Mouse (Mus musculus) splenic B cell, adult 2 months (primary cell): ENCODE measurements around the gene Ppp1r27.
"Not testable (repeated sequence)": the region's sequence is repeated elsewhere in the genome, so short reads cannot be mapped to it uniquely, and the experiment has no call there.

Experiments used
- DNase-seq: peaks from one replicate; pipeline ENCODE4 v3.0.0-alpha.2; 2011; ENCODE audit warnings: low read depth, low spot score
- H3K27me3 ChIP-seq: 2 replicates; pipeline ENCODE4 v1.6.1; 2012; ENCODE audit warnings: mild to moderate bottlenecking, low read length, moderate library complexity, mixed read lengths; ENCODE audit not compliant: control insufficient read depth, poor library complexity, insufficient read depth, severe bottlenecking
- H3K36me3 ChIP-seq: 2 replicates; pipeline ENCODE4 v1.6.1; 2012; ENCODE audit warnings: mild to moderate bottlenecking, low read length, moderate library complexity, mixed read lengths; ENCODE audit not compliant: control insufficient read depth, poor library complexity, insufficient read depth, severe bottlenecking

Ppp1r27 gene

DNA sequence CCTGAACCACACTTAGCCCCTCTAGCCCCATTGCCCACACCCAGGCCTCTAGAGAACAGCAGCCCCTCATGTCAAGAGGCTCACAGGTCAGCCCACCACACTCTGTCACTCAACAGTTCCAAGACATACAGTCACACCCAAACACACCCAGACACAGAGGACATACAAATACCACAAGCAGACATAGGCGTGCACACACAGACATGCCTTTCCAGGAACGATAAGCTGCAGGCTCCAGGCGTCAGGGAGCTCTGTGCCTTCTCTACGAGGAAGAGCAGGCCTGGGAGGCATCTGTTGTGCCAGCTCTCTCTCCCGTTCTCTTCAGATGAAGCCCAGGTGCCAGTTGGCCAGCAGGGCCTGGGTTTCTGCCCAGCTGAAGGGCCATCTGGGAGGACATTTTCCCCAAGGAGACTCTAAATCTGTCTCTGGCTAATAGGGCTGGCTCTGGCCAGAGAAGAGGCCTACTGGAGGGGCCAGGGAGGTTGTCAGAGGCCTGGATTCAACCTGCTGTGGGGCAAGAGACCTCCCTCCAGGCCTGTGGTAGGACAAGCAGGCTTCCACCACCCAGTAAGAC, 29.9 kb downstream of the Ppp1r27 start:
- Histone ChIP-seq H3K27me3 (no peaks in the 10 kb centered on the region), H3K36me3 (no peaks in the 10 kb centered on the region)
- DNase-seq = no peak

DNA sequence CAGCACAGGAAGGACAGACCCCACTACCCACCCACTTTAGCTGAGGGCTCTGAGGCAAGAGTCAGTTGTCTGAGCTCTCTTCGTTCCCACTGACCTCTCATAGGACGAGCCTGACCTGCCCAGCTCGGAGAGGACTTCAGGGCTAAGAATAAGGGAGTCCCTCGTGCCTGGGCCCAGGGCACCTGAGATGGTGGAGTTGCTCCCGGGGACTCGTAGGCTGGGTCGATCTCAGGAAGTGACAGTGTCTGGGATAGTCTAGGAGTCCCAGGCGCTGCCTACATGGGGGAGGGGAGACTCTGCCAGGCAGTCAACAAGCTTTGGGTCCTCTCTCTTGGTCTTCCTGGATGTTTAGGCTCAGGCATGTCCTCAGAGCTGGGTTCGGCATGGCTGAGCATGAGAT, 30.4 kb downstream of the Ppp1r27 start:
- no peaks in the 10 kb centered on the region for H3K27me3 ChIP-seq
- no peaks in the 10 kb centered on the region for H3K36me3 ChIP-seq
- no peak for DNase-seq

DNA sequence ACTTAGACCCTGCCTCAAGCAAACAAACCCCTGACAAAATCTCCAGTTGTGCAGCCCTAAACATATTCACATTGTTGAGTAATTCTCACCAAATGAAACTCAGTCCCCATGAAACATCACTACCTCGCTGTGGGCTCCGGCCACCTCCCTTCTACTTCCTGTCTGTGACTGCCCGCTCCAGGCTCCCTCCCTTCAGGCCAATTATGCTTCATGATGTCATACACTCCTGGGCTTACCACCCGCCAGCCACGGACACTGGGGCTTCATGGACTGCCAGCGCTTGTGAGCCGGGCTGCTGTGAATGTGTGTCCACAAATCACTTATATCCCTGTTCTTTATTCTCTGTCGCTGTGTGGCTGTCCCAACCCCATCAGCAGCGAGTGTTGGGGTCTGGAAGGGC, 31.2 kb downstream of the Ppp1r27 start:
- DNase-seq = no peak
- no peaks in the 10 kb centered on the region for H3K27me3 ChIP-seq

DNA sequence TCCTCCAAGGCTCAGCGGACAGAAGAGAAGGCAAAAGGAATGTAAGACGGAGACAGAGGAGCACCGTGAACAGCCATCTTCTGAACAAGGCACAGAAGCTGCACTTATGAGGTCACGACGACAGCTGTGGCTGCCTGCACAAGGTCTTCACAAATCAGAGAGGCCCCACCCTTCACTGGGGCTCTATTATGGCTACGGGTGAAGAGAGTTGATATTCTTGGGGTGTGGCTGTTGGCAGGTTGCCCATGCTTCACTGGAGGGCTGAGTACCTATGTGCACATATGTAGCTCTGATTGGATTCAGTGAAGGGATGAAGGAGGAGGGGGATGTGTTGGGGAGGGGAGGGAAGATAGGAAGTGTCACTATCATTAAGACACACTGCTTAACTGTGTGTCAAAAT, 32.4 kb downstream of the Ppp1r27 start:
- H3K27me3 ChIP-seq = no peaks in the 10 kb centered on the region
- no peak for DNase-seq
- H3K36me3 ChIP-seq = no peaks in the 10 kb centered on the region

More for the DNA sequence above, 31.2 kb downstream of the Ppp1r27 start:
- H3K36me3 ChIP-seq = no peaks in the 10 kb centered on the region

DNA sequence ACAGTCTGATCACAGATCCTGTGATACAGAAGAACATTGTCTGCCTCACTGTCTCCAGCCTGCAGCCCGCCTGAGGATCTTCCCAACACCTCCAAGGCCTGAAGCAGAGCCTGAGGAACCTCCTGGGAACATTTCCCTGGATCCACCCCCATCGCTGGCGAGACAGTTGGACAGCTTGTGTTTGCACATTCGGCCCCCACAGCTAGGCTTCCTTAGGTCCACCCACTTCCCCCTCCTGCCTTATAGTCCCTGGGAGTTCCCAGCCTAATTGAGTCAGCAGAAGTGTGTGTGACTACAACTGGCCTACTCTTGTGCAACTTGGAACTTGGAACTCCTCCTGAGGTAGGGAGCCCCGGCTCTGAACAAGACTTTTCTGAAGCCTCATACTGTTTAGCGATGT, 32.9 kb downstream of the Ppp1r27 start:
- DNase-seq = no peak
- H3K27me3 ChIP-seq = no peaks in the 10 kb centered on the region
- H3K36me3 ChIP-seq = no peaks in the 10 kb centered on the region

DNA sequence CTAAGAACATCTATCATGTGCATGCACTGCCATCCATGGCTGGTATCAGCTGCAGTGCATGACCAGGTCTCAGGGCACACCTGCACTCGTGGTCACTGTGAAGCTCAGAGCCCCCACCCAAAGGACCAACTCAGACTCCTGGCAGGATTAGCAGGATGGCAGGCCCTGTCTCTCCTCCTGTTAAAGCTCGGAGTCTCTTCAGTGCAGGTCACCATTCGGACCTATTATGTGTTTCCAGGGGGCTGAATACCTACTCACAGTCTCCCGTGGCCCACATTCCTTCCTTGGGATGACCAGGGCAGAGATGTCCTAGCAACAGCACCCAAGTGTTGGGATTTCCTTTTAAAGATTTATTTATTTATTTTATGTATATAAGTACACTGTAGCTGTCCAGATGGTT, 33.8 kb downstream of the Ppp1r27 start:
- no peaks in the 10 kb centered on the region for H3K36me3 ChIP-seq
- no peak for DNase-seq
- H3K27me3 ChIP-seq = no peaks in the 10 kb centered on the region

DNA sequence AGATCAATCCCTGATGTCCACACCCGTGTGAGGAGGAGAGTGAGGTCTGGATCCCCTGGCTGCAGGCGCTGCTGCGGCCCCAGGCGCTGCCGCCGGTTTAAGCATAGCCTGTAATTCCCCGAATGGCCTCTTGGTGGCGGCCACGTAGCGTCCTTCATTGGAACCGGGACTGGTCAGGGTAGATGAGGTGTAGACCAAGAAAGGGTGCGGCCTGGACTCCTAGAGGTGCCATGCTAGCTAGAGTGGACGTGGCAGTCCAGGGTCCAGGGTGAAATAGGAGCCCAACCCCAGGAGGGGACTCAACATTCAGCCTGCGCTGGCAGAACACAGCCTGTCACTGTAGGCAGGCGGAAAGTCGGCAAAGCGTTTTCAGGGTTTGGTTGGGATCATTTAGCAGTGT, 35.3 kb downstream of the Ppp1r27 start:
- no peaks in the 10 kb centered on the region for H3K27me3 ChIP-seq
- DNase-seq = peak; percentile 87
- H3K36me3 ChIP-seq = no peaks in the 10 kb centered on the region

DNA sequence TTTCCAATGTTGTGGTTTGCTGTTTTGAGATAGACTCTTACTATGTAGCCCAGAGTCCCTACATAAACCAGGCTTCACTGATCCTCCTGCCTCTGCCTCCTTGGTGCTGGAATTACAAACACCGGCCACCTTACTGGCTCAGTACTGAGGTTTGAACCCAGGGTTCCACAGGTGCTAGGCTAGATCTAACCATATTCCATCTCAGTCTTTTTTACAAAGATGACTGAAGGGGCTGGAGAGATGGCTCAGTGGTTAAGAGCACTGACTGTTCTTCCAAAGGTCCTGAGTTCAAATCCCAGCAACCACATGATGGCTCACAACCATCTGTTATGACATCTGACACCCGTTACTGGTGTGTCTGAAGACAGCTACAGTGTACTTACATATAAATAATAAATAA, 36.7 kb downstream of the Ppp1r27 start:
- not testable (repeated sequence) for H3K36me3 ChIP-seq, DNase-seq, H3K27me3 ChIP-seq

DNA sequence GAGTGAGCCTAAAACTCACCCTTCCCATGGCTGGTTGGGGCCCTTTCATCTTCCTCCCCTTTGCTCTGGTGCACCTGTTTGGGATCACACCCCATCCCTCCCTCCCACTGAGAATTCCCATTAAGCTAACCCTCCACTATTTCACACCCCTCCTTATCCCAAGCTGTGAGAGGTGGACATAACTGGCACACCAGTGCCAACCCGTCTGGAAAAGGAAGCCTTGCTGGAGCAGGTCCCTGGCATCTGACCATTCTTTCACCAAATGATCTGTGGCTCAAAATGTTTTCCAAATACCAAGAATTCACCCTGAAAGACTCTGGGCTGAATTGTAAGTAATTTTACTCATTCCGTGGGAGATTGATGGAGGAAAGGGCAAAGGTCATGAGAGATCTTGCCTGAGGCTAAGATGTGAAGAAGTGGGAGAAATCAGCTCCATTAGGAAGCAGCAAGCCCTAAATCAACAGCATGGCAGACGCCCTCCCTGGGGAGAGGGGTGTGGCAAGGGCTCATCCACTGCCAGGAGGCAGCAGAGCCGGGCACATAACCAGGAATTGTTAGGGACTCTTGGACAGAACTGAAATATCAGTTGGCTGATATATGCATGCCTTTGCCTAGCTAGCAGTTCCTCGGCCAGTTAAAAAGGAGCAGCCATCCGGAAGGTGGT, 38.0 kb downstream of the Ppp1r27 start:
- no peaks in the 10 kb centered on the region for H3K36me3 ChIP-seq
- no peaks in the 10 kb centered on the region for H3K27me3 ChIP-seq
- DNase-seq = no peak

DNA sequence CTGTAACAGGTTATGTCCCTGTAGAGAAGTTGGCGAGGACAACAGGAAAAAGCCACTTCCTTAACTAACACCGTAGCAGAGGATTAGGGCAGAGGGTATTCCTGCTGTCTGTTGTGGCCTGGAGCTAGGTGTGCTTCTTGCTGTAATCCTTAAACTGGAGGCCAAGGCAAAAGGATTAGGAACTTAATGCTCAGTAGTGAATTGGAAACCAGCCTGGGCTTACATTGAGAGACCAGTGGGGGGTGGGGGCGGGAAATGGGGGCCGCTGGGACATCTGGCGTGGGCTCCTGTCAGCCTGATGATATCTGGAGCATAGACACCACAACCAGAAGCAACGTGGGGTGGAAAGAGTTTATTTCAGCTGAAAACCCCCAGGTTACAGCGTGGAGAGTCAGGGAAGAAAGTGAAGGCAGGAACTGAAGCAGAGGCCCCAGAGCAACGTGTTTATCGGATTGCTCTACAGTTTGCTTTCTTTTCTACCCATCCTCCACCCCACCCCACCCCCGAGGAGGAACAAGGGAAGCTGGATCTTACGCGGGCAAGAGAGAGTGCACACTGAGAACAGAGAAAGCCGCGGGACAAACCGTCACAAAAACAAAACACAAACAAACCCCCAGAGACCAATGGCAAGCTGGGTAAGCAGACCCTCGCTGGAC, 40.4 kb downstream of the Ppp1r27 start:
- Histone ChIP-seq H3K27me3 (no peaks in the 10 kb centered on the region), H3K36me3 (no peaks in the 10 kb centered on the region)
- DNase-seq = peak; percentile 41

DNA sequence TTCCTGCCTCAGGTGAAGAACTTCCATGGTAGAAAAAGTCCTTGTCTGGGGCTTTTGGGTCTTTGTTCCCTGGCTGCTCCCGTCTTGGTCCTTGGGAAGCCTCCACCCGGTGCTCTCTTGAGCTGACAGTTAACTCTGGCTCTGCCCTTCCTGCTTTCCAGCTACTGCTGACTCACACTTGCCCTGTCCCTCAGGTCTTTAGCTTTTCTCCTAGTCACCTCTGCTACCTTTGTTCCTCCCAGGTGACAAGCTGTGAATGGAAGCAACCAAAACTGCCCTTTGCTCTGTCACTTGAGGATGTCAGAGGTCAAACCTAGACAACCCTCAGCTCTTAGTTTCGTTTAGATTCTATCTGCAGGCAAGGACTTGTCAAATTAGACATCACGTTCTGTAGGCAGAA, 41.0 kb downstream of the Ppp1r27 start:
- DNase-seq = no peak
- no peaks in the 10 kb centered on the region for H3K27me3 ChIP-seq
- no peaks in the 10 kb centered on the region for H3K36me3 ChIP-seq

DNA sequence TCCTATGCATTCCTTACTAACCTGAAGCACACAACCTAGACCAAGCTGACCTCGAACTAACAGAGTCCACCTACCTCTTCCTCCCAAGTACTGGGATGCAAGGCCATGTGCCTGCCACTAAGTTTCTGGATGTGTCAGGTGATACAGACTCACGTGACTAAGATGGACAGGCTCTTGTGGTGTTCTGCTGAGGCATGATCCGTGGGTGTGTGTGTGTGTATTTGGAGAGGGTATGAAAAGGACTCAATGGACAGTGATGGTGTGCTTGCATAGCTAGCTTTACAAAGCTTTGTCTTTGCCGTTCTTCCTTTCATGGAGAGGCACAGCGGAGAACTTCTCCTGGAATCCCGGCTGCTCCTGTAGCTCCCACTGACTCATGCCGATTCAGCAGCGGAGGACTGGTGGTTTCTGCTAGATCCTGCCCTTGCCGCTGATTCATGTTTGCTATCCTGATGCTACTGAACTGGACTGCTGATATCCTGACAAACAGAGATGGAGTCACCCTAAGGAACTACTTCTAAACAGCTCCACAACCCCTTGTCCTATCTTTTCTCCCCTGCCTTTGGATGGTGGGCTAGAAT, 42.6 kb downstream of the Ppp1r27 start:
- Histone ChIP-seq H3K36me3 (no peaks in the 10 kb centered on the region), H3K27me3 (no peaks in the 10 kb centered on the region)
- DNase-seq = no peak

DNA sequence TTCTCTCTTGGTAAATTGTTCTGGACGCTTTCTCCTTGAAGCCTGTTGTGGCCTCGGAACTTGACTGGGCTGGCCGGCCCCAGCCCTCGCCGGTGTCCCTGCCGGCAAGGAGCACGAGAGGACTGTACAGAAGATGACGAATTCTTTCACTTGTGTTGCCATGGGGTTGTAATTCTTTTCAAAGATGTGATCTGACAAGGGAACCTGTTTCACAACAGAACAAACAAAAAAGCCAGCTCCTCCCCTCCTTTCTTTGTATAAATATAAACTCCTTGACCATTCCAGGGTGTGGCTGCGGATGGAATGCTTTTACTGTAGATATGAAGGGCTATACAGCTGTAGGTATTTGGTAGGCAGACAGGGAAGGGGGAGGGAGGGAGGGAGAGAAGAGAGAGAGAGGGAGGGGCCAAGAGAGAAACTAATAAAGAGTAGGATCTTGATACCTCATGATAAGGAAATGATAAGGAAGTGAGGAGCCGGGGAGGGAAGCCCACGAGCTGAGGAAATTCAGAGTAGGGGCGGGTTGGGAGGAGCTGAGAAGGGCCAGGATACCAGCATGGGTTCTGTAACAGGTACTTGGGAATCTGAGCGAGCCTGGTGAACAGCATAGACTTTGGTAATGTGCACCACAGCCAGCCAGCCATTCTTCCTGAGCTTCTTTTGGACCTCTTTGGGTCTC, 43.2 kb downstream of the Ppp1r27 start:
- Histone ChIP-seq H3K36me3 (no peaks in the 10 kb centered on the region), H3K27me3 (no peaks in the 10 kb centered on the region)
- no peak for DNase-seq

DNA sequence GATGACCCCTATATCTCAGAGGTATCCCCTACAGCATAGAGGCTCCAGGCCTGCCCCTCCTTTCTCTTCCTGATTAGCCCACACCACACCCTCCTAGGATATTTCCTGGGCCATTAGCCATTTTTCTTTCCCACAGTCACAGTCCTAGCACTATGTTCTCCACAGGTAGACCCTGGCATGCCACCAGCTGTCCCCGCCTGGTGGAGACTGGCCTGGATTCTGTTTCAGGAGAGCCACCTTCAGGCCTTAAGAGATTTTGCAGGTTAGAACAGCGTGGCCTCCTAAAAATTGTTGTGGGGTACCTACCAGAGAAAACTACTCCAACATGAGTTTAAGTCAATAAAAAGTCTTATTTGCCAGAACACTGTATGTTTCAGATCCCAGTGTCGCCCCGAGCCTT, 44.0 kb downstream of the Ppp1r27 start:
- no peaks in the 10 kb centered on the region for H3K27me3 ChIP-seq
- H3K36me3 ChIP-seq = no peaks in the 10 kb centered on the region
- DNase-seq = no peak

DNA sequence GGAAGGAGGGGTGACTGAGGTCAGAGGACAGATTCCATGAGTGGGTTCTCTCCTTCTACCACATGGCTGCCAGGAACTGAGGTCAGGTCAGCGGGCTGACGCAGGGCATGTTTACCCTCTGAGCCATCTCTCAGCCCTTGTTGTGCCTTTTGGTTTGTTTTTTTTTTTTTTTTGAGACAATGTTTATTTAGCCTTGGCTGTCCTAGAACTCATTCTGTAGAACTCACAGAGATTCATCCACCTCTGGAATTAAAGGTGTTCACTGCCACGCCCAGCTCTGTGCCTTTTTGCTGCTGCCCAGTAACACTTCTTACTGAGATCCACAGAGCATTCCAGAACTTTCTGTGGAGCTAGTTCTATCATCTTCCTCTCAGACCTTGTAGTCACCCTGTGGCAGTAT, 45.3 kb downstream of the Ppp1r27 start:
- Histone ChIP-seq H3K27me3 (no peaks in the 10 kb centered on the region), H3K36me3 (no peaks in the 10 kb centered on the region)
- DNase-seq = no peak
